ENCODE assay signal across 8 mouse cellular contexts in genomic region chr10:85044732-85045720, GRCm38 (mm10). TPM values are rescaled to one million over a fixed set of nuclear protein-coding genes. Genes with fewer than 3 reads are reported as not detected.
DNase-seq lines count a peak whose midpoint lies in the region; ATAC-seq lines count a peak whose summit lies in the region.

No protein-coding gene starts in this region.

- H3K27me3 ChIP-seq in forebrain, embryonic 14.5 days (replicated peaks; ENCODE audit: control insufficient read depth, insufficient read depth, low read length) = 0 out of 2 replicates have a peak, but pooled peaks cover 2% of the 10 kb centered on the region
- peaks cover 28% of the 10 kb centered on the region for H3K27me3 ChIP-seq in hindbrain, embryonic 10.5 days (ENCODE audit: insufficient read depth, poor library complexity, severe bottlenecking)

- H3K27ac ChIP-seq in forebrain, embryonic 14.5 days (ENCODE audit: low read depth, low read length) = no peak overlapping the region
- peak overlapping the region; percentile 76 for H3K27ac ChIP-seq in hindbrain, embryonic 10.5 days

- peak overlapping the region; percentile 29; the same call in 1 of the 2 replicates for H3K9ac ChIP-seq in forebrain, embryonic 14.5 days (ENCODE audit: low read length)

- H3K4me1 ChIP-seq in forebrain, embryonic 14.5 days (ENCODE audit: control insufficient read depth, insufficient read depth, low read length) = no peaks in the 10 kb centered on the region; the same call in none of the 2 replicates
- H3K4me1 ChIP-seq in hindbrain, embryonic 10.5 days (replicated peaks) = peaks cover 30% of the 10 kb centered on the region

- 8% methylated on average over 24 of the region's 24 CpGs for WGBS in forebrain, embryonic 14.5 days
- 8% methylated on average over 24 of the region's 24 CpGs for WGBS in hindbrain, embryonic 10.5 days

- peak; percentile 10 to 58 for DNase-seq in left cerebral cortex, adult 18-20 months (ENCODE audit: low spot score in 2 of 2)
- no peak for DNase-seq in left cerebral cortex, adult 8-10 months (ENCODE audit: low spot score in 2 of 2)
- peak; percentile 23 for DNase-seq in c-Kit-positive CD71-positive TER-119-negative erythroid progenitor cells, embryonic 14.5 days (ENCODE audit: low read depth)
- peak; percentile 84 for DNase-seq in forebrain, embryonic 14.5 days (ENCODE audit: low spot score)
- peak; percentile 65 for DNase-seq in hindbrain, embryonic 10.5 days (ENCODE audit: low spot score)
- DNase-seq in layer of hippocampus, postnatal 10 days (ENCODE audit: low spot score in 2 of 2) = peak; percentile 57 to 74
- DNase-seq in lung, postnatal 25 days (ENCODE audit: low spot score) = peak; percentile 51
- peak; percentile 71 to 79 for DNase-seq in right cerebral cortex, postnatal 10 days (ENCODE audit: low spot score in 2 of 2)

- peak overlapping the region; percentile 31 for H3K4me2 ChIP-seq in forebrain, embryonic 14.5 days (ENCODE audit: low read length)

- H3K4me3 ChIP-seq in forebrain, embryonic 14.5 days (ENCODE audit: low read depth, low read length) = peak overlapping the region; percentile 1; the same call in 1 of the 2 replicates
- H3K4me3 ChIP-seq in hindbrain, embryonic 10.5 days = peak overlapping the region; percentile 47

- no peaks in the 10 kb centered on the region for H3K9me3 ChIP-seq in forebrain, embryonic 14.5 days (replicated peaks; ENCODE audit: control insufficient read depth, low read length)
- 0 out of 2 replicates have a peak, but pooled peaks cover 2% of the 10 kb centered on the region for H3K9me3 ChIP-seq in hindbrain, embryonic 10.5 days

- no peaks in the 10 kb centered on the region for H3K36me3 ChIP-seq in forebrain, embryonic 14.5 days (ENCODE audit: control insufficient read depth, insufficient read depth, low read length)
- H3K36me3 ChIP-seq in hindbrain, embryonic 10.5 days = no peaks in the 10 kb centered on the region

- peak; percentile 60 for ATAC-seq in forebrain, embryonic 14.5 days

RNA-seq across cellular contexts. Expression of gene Fhl4, which starts 57.3 kb away (rescaled TPM):
- under 1 TPM; 0.45 to 0.70 TPM for total RNA-seq in left cerebral cortex, adult 18-20 months (2021)
- total RNA-seq in left cerebral cortex, adult 8-10 months (2022) = 1 to 10 TPM in 3 of 4 experiments, under 1 TPM in 1; 0.81 to 1.6 (median 1.2) TPM
- polyA plus RNA-seq in forebrain, embryonic 14.5 days (2014; fragmentation: Nextera tagmentation; extraction: Ambion mirVana) = 3.4 and 3.9 TPM in 2 replicates
- 1.2 and 1.3 TPM in 2 replicates for polyA plus RNA-seq in hindbrain, embryonic 10.5 days (2016; fragmentation: Nextera tagmentation; extraction: Ambion mirVana)
- 1 to 10 TPM; 1.2 to 1.6 TPM for total RNA-seq in layer of hippocampus, postnatal 10 days (2021)

RNA-seq across cellular contexts. Expression of gene Tmem263, which starts 57.4 kb away (rescaled TPM):
- 10 to 100 TPM; 37.8 to 43.6 TPM for total RNA-seq in left cerebral cortex, adult 18-20 months (2021)
- 10 to 100 TPM; 32.6 to 36.6 (median 34.5) TPM for total RNA-seq in left cerebral cortex, adult 8-10 months (2022)
- polyA plus RNA-seq in forebrain, embryonic 14.5 days (2014; fragmentation: Nextera tagmentation; extraction: Ambion mirVana) = 31.4 and 39.2 TPM in 2 replicates
- polyA plus RNA-seq in hindbrain, embryonic 10.5 days (2016; fragmentation: Nextera tagmentation; extraction: Ambion mirVana) = 45.3 and 49.3 TPM in 2 replicates
- 10 to 100 TPM; 30.1 to 32.1 TPM for total RNA-seq in layer of hippocampus, postnatal 10 days (2021)

Comparison
In these comparisons a context has a peak if more than half of its experiments do, and no peak if none do; other contexts are left out.
1. DNase-seq: peak in left cerebral cortex, adult 18-20 months (2 of 2), c-Kit-positive CD71-positive TER-119-negative erythroid progenitor cells, embryonic 14.5 days (single experiment), forebrain, embryonic 14.5 days (single experiment), hindbrain, embryonic 10.5 days (single experiment), layer of hippocampus, postnatal 10 days (2 of 2), lung, postnatal 25 days (single experiment) and right cerebral cortex, postnatal 10 days (2 of 2); none in left cerebral cortex, adult 8-10 months (0 of 2).